Mouse (Mus musculus) neutrophil, adult 5-6 weeks (primary cell): Measurements from ENCODE around the gene 1700016C15Rik. TPM values are rescaled to one million over a fixed set of nuclear protein-coding genes. Genes with fewer than 3 reads are reported as not detected.

Source experiments
- ATAC-seq: fragments of 151-379, 151-347 bp; 2 replicates; pipeline ENCODE4 v1.8.0; 2017; ENCODE audit warnings: mild to moderate bottlenecking, moderate TSS enrichment; ENCODE audit not compliant: insufficient number of reproducible peaks, poor library complexity, low FRiP score, severe bottlenecking; ENCODE audit errors: extremely low read depth
- total RNA-seq: library from RNA; stranded (forward); fragments of 200-1000 nt; gene quantifications from 2 replicates; pipeline ENCODE4 v1.2.3, GENCODE M21; 2017

The 1700016C15Rik gene
- total RNA-seq, 1 experiment from 2014 or later = not detected

- no peak for ATAC-seq
Observed at GRCm38 (mm10) chr1:177792835-177793234, 63.2 kb downstream of the 1700016C15Rik start.

DNA sequence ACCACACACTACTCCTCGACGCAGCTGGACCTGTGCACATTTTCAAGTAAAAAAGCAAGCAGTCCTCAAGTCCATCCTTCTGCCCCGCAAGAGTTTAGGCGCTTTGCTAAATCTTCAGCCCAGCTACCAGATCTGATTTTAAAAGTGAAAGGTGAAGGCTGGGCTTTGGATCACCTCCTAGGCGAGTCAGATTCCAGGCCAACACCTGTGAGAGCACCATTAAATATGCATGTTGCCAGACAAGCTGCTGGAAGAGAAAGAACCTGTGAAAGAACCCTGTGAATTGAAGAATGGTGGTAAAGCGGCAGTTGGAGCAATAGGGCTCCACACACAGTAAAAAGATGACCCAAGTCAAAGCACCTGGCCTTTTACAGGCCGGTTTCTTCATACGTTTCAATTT, 65.3 kb downstream of the 1700016C15Rik start:
- ATAC-seq = no peak

GRCm38 (mm10) chr1:177795421-177796192, 66.0 kb downstream of the 1700016C15Rik start:
- peak; percentile 1; the same call in 1 of the 2 replicates for ATAC-seq

- ATAC-seq = peak; percentile 93
Observed at GRCm38 (mm10) chr1:177796193-177796939, 66.8 kb downstream of the 1700016C15Rik start, which contains the start of gene Adss. Adss (minus strand) TSS chr1:177796511.

DNA sequence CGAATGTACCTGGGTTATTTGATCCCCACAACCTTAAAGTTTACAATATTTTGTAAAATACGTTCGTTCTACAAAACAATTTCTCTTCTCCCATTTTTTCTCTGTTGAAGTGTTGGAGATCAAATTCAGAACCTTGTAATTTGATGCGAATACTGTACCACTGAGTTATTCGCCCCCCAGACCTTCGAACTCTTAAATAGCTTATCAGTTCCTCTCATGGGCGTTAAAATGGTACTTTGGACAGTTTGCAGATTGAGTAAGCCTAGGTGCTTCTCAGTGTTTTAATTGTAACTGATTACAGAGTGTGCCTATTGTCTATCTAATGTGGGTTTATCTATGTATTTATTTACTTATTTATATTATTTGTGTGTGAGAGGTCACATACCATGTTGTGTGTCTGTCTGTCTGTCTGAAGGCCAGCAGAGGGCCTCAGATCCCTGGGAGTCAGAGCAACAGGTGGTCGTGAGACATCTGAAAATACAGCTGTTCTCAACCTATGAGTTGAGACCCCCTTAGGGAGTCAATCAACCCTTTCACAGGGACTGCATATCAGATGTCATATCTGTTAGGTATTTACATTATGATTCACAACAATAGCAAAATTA, 67.6 kb downstream of the 1700016C15Rik start:
- ATAC-seq = no peak

Other genes with a start within 250 kb of the 1700016C15Rik start
- 70.8 and 72.1 TPM in 2 replicates for gene Adss, start 66.7 kb downstream of the 1700016C15Rik start, total RNA-seq